Mouse (Mus musculus) G1E-ER4 (cell line): ENCODE results near the gene 2810408A11Rik. TPM values are rescaled to one million over a fixed set of nuclear protein-coding genes. Genes with fewer than 3 reads are reported as not detected.

Experiments
- GATA1 ChIP-seq: IDR thresholded peaks from one replicate; pipeline ENCODE4 v1.8.0; 2012; ENCODE audit warnings: low read length, inconsistent platforms
- polyA plus RNA-seq: library from polyadenylated mRNA; stranded (reverse); fragments of >175 nt; gene quantifications from 2 replicates; pipeline ENCODE4 v1.2.3, GENCODE M21; 2012

Gene 2810408A11Rik
- polyA plus RNA-seq, 1 experiment = 1.0 TPM

GRCm38 (mm10) chr11:69849884-69850283, 50.9 kb downstream of the 2810408A11Rik start:
- TF ChIP-seq GATA1 = no peak

- no peak for TF ChIP-seq GATA1
Observed at GRCm38 (mm10) chr11:69849128-69849527, 51.7 kb downstream of the 2810408A11Rik start.

- no peak for TF ChIP-seq GATA1
Observed at GRCm38 (mm10) chr11:69848021-69848420, 52.8 kb downstream of the 2810408A11Rik start.

Other genes with a start within 250 kb of the 2810408A11Rik start
- gene Sox15, start 245.7 kb downstream of the 2810408A11Rik start, polyA plus RNA-seq = 0.30 and 0.49 TPM in 2 replicates
- 24.4 and 30.0 TPM in 2 replicates for gene Mpdu1, start 238.3 kb downstream of the 2810408A11Rik start, polyA plus RNA-seq
- gene Cd68, start 234.8 kb downstream of the 2810408A11Rik start, polyA plus RNA-seq = 1.1 and 1.2 TPM in 2 replicates
- gene Eif4a1, start 228.6 kb downstream of the 2810408A11Rik start, polyA plus RNA-seq = 326 and 403 TPM in 2 replicates
- 117 and 153 TPM in 2 replicates for gene Senp3, start 218.9 kb downstream of the 2810408A11Rik start, polyA plus RNA-seq
- not detected in 2 replicates for gene Tnfsf13, start 215.2 kb downstream of the 2810408A11Rik start, polyA plus RNA-seq
- not detected in 2 replicates for gene Tnfsf12, start 205.1 kb downstream of the 2810408A11Rik start, polyA plus RNA-seq
- not detected in 2 replicates for gene Tnfsfm13, start 204.9 kb downstream of the 2810408A11Rik start, polyA plus RNA-seq
- 65.1 and 65.3 TPM in 2 replicates for gene Polr2a, start 142.3 kb downstream of the 2810408A11Rik start, polyA plus RNA-seq
- gene Slc35g3, start 139.0 kb downstream of the 2810408A11Rik start, polyA plus RNA-seq = not detected in 2 replicates
- gene Zbtb4, start 135.1 kb downstream of the 2810408A11Rik start, polyA plus RNA-seq = 14.5 and 15.2 TPM in 2 replicates
- 0.03 and 0.11 TPM in 2 replicates for gene Chrnb1, start 105.0 kb downstream of the 2810408A11Rik start, polyA plus RNA-seq
- gene Fgf11, start 99.1 kb downstream of the 2810408A11Rik start, polyA plus RNA-seq = 0.39 and 0.53 TPM in 2 replicates
- gene Tmem102, start 95.4 kb downstream of the 2810408A11Rik start, polyA plus RNA-seq = not detected in 2 replicates
- gene Gm39566, start 85.7 kb downstream of the 2810408A11Rik start, polyA plus RNA-seq = not detected in 2 replicates
- gene Spem2, start 82.5 kb downstream of the 2810408A11Rik start, polyA plus RNA-seq = not detected in 2 replicates
- gene Spem1, start 78.8 kb downstream of the 2810408A11Rik start, polyA plus RNA-seq = not detected in 2 replicates
- gene Nlgn2, start 63.2 kb downstream of the 2810408A11Rik start, polyA plus RNA-seq = 0.99 and 1.1 TPM in 2 replicates
- gene Tmem256, start 62.5 kb downstream of the 2810408A11Rik start, polyA plus RNA-seq = 404 and 460 TPM in 2 replicates
- gene Plscr3, start 54.6 kb downstream of the 2810408A11Rik start, polyA plus RNA-seq = 43.0 and 56.9 TPM in 2 replicates
- 0.09 and 0.91 TPM in 2 replicates for gene Tnk1, start 42.3 kb downstream of the 2810408A11Rik start, polyA plus RNA-seq
- not detected in 2 replicates for gene Tmem95, start 23.0 kb downstream of the 2810408A11Rik start, polyA plus RNA-seq
- gene Kctd11, start 19.6 kb downstream of the 2810408A11Rik start, polyA plus RNA-seq = 0.27 and 0.39 TPM in 2 replicates
- gene Acap1, start 5.4 kb downstream of the 2810408A11Rik start, polyA plus RNA-seq = 107 and 119 TPM in 2 replicates
- 83.2 and 85.5 TPM in 2 replicates for gene Neurl4, start 85 bp upstream of the 2810408A11Rik start, polyA plus RNA-seq
- 246 and 266 TPM in 2 replicates for gene Gps2, start 12.9 kb upstream of the 2810408A11Rik start, polyA plus RNA-seq
- gene Eif5a, start 21.0 kb upstream of the 2810408A11Rik start, polyA plus RNA-seq = 3,518 and 5,018 TPM in 2 replicates
- 0.19 TPM in 1 of 2 replicates, not detected in the other for gene Ybx2, start 34.8 kb upstream of the 2810408A11Rik start, polyA plus RNA-seq
- gene Slc2a4, start 47.2 kb upstream of the 2810408A11Rik start, polyA plus RNA-seq = 0.03 and 0.35 TPM in 2 replicates
- gene Cldn7, start 63.8 kb upstream of the 2810408A11Rik start, polyA plus RNA-seq = not detected in 2 replicates
- gene Ctdnep1, start 80.2 kb upstream of the 2810408A11Rik start, polyA plus RNA-seq = 224 and 279 TPM in 2 replicates
- 7.7 and 13.2 TPM in 2 replicates for gene Elp5, start 81.5 kb upstream of the 2810408A11Rik start, polyA plus RNA-seq
- 164 and 205 TPM in 2 replicates for gene Gabarap, start 90.2 kb upstream of the 2810408A11Rik start, polyA plus RNA-seq
- 92.5 and 117 TPM in 2 replicates for gene Phf23, start 94.8 kb upstream of the 2810408A11Rik start, polyA plus RNA-seq
- 59.6 and 66.9 TPM in 2 replicates for gene Dvl2, start 99.6 kb upstream of the 2810408A11Rik start, polyA plus RNA-seq
- gene Acadvl, start 114.4 kb upstream of the 2810408A11Rik start, polyA plus RNA-seq = 19.7 and 28.8 TPM in 2 replicates
- 7.4 and 7.6 TPM in 2 replicates for gene Dlg4, start 116.0 kb upstream of the 2810408A11Rik start, polyA plus RNA-seq
- gene Asgr1, start 153.1 kb upstream of the 2810408A11Rik start, polyA plus RNA-seq = not detected in 2 replicates
- not detected in 2 replicates for gene Asgr2, start 191.7 kb upstream of the 2810408A11Rik start, polyA plus RNA-seq
- not detected in 2 replicates for gene Mgl2, start 229.3 kb upstream of the 2810408A11Rik start, polyA plus RNA-seq